Comparison of ENCODE assay signal across 9 mouse cellular contexts in the genomic region with DNA sequence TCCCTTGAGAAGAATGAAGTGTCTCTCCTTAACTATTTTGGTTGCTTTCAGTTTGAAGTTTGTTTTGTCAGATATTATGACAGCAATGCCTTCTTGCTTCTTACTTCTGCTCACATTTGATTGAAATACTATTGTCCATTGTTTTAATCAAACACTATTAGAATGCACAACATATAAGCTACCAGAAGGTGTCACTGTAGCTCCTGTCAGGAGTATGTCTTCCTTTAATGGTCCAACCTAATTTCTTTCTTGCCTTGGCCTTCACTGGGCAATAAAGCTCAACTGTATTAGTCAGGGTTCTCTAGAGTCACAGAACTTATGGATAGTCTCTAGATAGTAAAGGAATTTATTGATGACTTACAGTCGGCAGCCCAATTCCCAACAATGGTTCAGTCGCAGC.
DNase-seq lines count a peak whose midpoint lies in the region; ATAC-seq and TF ChIP-seq lines count a peak whose summit lies in the region.
"Had no signal": no experiment of that assay in that cellular context is flagged by ENCODE, and none has a peak within 500 bp of the region (broad histone marks: within the 10 kb centered on the region; RNA-seq: fewer than 3 reads in every experiment).

No protein-coding gene starts in this region.

- no peaks in the 10 kb centered on the region for H3K79me2 ChIP-seq in heart, adult 2 months (replicated peaks; ENCODE audit: control insufficient read depth, insufficient read depth, low read length)

- H3K27me3 ChIP-seq in heart, adult 2 months (ENCODE audit: control insufficient read depth, insufficient read depth, low read length) = no peaks in the 10 kb centered on the region
- H3K27me3 ChIP-seq in heart, embryonic 12.5 days (replicated peaks) = no peaks in the 10 kb centered on the region
- no peaks in the 10 kb centered on the region for H3K27me3 ChIP-seq in lung, embryonic 14.5 days (ENCODE audit: insufficient read depth, low read length)
- H3K27me3 ChIP-seq in forebrain, postnatal 0 days (ENCODE audit: insufficient read depth, low read length) = no peaks in the 10 kb centered on the region

- TF ChIP-seq CTCF in heart, adult 2 months (IDR thresholded peaks at IDR 0.05) = peak; percentile 71
- TF ChIP-seq CTCF in lung, embryonic 14.5 days (IDR thresholded peaks at IDR 0.05; ENCODE audit: low read depth) = peak; percentile 63
- TF ChIP-seq CTCF in forebrain, postnatal 0 days (IDR thresholded peaks at IDR 0.05; ENCODE audit: low read depth) = peak; percentile 72

- intact Hi-C loops in heart, adult 2 months (cut with DNase I) = no loop called here

- no peak overlapping the region for H3K4me3 ChIP-seq in heart, adult 2 months
- no peak overlapping the region for H3K4me3 ChIP-seq in heart, embryonic 12.5 days
- H3K4me3 ChIP-seq in lung, embryonic 14.5 days (ENCODE audit: low read depth, low read length) = no peak overlapping the region
- no peak overlapping the region for H3K4me3 ChIP-seq in forebrain, postnatal 0 days (ENCODE audit: low read depth, low read length)

- no peak overlapping the region for H3K27ac ChIP-seq in heart, adult 2 months
- H3K27ac ChIP-seq in heart, embryonic 12.5 days (ENCODE audit: poor library complexity, severe bottlenecking) = no peak overlapping the region
- H3K27ac ChIP-seq in lung, embryonic 14.5 days (ENCODE audit: low read depth) = no peak overlapping the region
- no peak overlapping the region for H3K27ac ChIP-seq in forebrain, postnatal 0 days (ENCODE audit: low read depth, low read length)
- H3K27ac ChIP-seq: liver, embryonic 14.5 days had no signal

- no peaks in the 10 kb centered on the region for H3K9me3 ChIP-seq in heart, embryonic 12.5 days (replicated peaks)
- H3K9me3 ChIP-seq in lung, embryonic 14.5 days (ENCODE audit: low read depth, low read length) = no peaks in the 10 kb centered on the region
- no peaks in the 10 kb centered on the region for H3K9me3 ChIP-seq in forebrain, postnatal 0 days (ENCODE audit: low read length)

- no peak for TF ChIP-seq EP300 in heart, adult 2 months (IDR thresholded peaks at IDR 0.05; ENCODE audit: insufficient read depth, low read depth, low read length)

- H3K9ac ChIP-seq in heart, adult 2 months (ENCODE audit: low read depth, low read length) = no peak overlapping the region
- no peak overlapping the region for H3K9ac ChIP-seq in heart, embryonic 12.5 days
- H3K9ac ChIP-seq in lung, embryonic 14.5 days = no peak overlapping the region
- H3K9ac ChIP-seq in forebrain, postnatal 0 days = no peak overlapping the region
- H3K9ac ChIP-seq: liver, embryonic 14.5 days had no signal

- no peaks in the 10 kb centered on the region for H3K36me3 ChIP-seq in heart, adult 2 months (ENCODE audit: control insufficient read depth, insufficient read depth, low read length)
- H3K36me3 ChIP-seq in heart, embryonic 12.5 days = no peaks in the 10 kb centered on the region
- no peaks in the 10 kb centered on the region for H3K36me3 ChIP-seq in lung, embryonic 14.5 days (ENCODE audit: insufficient read depth)
- H3K36me3 ChIP-seq in forebrain, postnatal 0 days (ENCODE audit: insufficient read depth) = no peaks in the 10 kb centered on the region

- DNase-seq in heart, adult 2 months = no peak
- DNase-seq in lung, embryonic 14.5 days = peak; percentile 66
- no peak for DNase-seq in lung, postnatal 36 days
- DNase-seq in R1 (ENCODE audit: low read depth, low spot score) = peak; percentile 25
- peak; percentile 60 for DNase-seq in forebrain, postnatal 0 days
- DNase-seq in cerebellum, adult 11 months = no peak

- H3K4me1 ChIP-seq in heart, adult 2 months (ENCODE audit: control insufficient read depth, insufficient read depth, low read length) = no peaks in the 10 kb centered on the region
- no peaks in the 10 kb centered on the region for H3K4me1 ChIP-seq in heart, embryonic 12.5 days (replicated peaks)
- H3K4me1 ChIP-seq in lung, embryonic 14.5 days (ENCODE audit: insufficient read depth) = no peaks in the 10 kb centered on the region
- no peaks in the 10 kb centered on the region for H3K4me1 ChIP-seq in forebrain, postnatal 0 days (ENCODE audit: insufficient read depth)

- WGBS in heart, adult 2 months = 84% methylated on average over 2 of the region's 2 CpGs
- WGBS in heart, embryonic 12.5 days = 94% methylated on average over 2 of the region's 2 CpGs
- 85% methylated on average over 2 of the region's 2 CpGs for WGBS in lung, embryonic 14.5 days
- WGBS in forebrain, postnatal 0 days = 86% methylated on average over 1 of the region's 2 CpGs

- ATAC-seq in heart, embryonic 12.5 days (ENCODE audit: insufficient number of reproducible peaks, low FRiP score) = no peak
- no peak for ATAC-seq in lung, embryonic 14.5 days (ENCODE audit: insufficient read depth)
- ATAC-seq in forebrain, postnatal 0 days = no peak
- no peak for ATAC-seq in activated CD4-positive, CD25-positive, alpha-beta regulatory T cell, adult 4 months

- no peak for TF ChIP-seq POLR2A in heart, adult 2 months (IDR thresholded peaks at IDR 0.05; ENCODE audit: insufficient read depth, low read depth, low read length)

- no peak overlapping the region for H3K4me2 ChIP-seq in heart, embryonic 12.5 days
- no peak overlapping the region for H3K4me2 ChIP-seq in lung, embryonic 14.5 days
- no peak overlapping the region for H3K4me2 ChIP-seq in forebrain, postnatal 0 days (ENCODE audit: low read depth)

Comparison
In these comparisons a context has a peak if more than half of its experiments do, and no peak if none do; other contexts are left out.
1. DNase-seq: peak in lung, embryonic 14.5 days (single experiment), R1 (single experiment) and forebrain, postnatal 0 days (single experiment); none in heart, adult 2 months (0 of 2), lung, postnatal 36 days (single experiment) and cerebellum, adult 11 months (single experiment).
2. Peak in every context shown above with its lines, with median percentiles within 50 percentile points of each other: CTCF ChIP-seq.